Mouse (Mus musculus) limb, embryonic 13.5 days (tissue): ENCODE measurements at regions not wholly inside any gene's neighbourhood (a gene's known extent, or its start where the extent isn't known, plus 50 kb on each side); places are given as distances from the start of the nearest gene placed in this dataset.

Experiments
- ATAC-seq: fragments of 200-750 bp; cut with Nextera tagmentation; 2 replicates; pipeline ENCODE4 v1.8.0; 2017; ENCODE audit warnings: low read depth, moderate number of reproducible peaks, moderate TSS enrichment; ENCODE audit not compliant: low FRiP score
- H3K27ac ChIP-seq: fragments of 300-500 bp; sonication (generic); 2 replicates; pipeline ENCODE4 v1.5.1; 2015; ENCODE audit warnings: inconsistent platforms, mild to moderate bottlenecking, moderate library complexity
- H3K27me3 ChIP-seq: fragments of 300-500 bp; sonication (generic); 2 replicates; pipeline ENCODE4 v1.6.1; 2015; ENCODE audit warnings: mild to moderate bottlenecking, inconsistent platforms
- H3K36me3 ChIP-seq: fragments of 300-500 bp; sonication (generic); 2 replicates; pipeline ENCODE4 v1.6.1; 2015; ENCODE audit warnings: inconsistent platforms, mild to moderate bottlenecking, moderate library complexity
- H3K4me1 ChIP-seq: fragments of 300-500 bp; sonication (generic); 2 replicates; pipeline ENCODE4 v1.6.1; 2015; ENCODE audit warnings: inconsistent platforms
- H3K4me2 ChIP-seq: fragments of 300-500 bp; sonication (generic); replicated peaks from 2 replicates; pipeline ENCODE4 v1.6.1; 2015; ENCODE audit warnings: inconsistent platforms, mild to moderate bottlenecking, moderate library complexity
- H3K4me3 ChIP-seq: fragments of 300-500 bp; sonication (generic); 2 replicates; pipeline ENCODE4 v1.5.1; 2015; ENCODE audit warnings: moderate library complexity, mild to moderate bottlenecking, inconsistent platforms
- H3K9ac ChIP-seq: fragments of 300-500 bp; sonication (generic); 2 replicates; pipeline ENCODE4 v1.6.1; 2015; ENCODE audit warnings: mild to moderate bottlenecking, inconsistent platforms
- H3K9me3 ChIP-seq: fragments of 300-500 bp; sonication (generic); 2 replicates; pipeline ENCODE4 v1.6.1; 2016; ENCODE audit warnings: inconsistent platforms
- WGBS: fragments of 180-500 bp; shearing (Covaris S2); methylation state at CpG from one replicate; pipeline ENCODE4 v1.1.7; 2015; 5-methylcytosine and 5-hydroxymethylcytosine counted together

GRCm38 (mm10) chr7:68829861-68830260 is 80.8 kb upstream of the Arrdc4 start:
- no peak overlapping the region for H3K4me3 ChIP-seq
- peaks cover 7% of the 10 kb centered on the region for H3K27me3 ChIP-seq
- H3K36me3 ChIP-seq, result no peaks in the 10 kb centered on the region
- H3K4me2 ChIP-seq, result no peak overlapping the region
- H3K27ac ChIP-seq, result no peak overlapping the region
- H3K4me1 ChIP-seq, result peaks cover 1% of the 10 kb centered on the region; the same call in 1 of the 2 replicates
- no peaks in the 10 kb centered on the region for H3K9me3 ChIP-seq
- H3K9ac ChIP-seq, result no peak overlapping the region
- WGBS, result 14% methylated on average over 8 of the region's 8 CpGs
- peak; percentile 67; the same call in 1 of the 2 replicates for ATAC-seq

- no peak for ATAC-seq
- Histone ChIP-seq H3K9ac (no peak overlapping the region), H3K4me1 (no peaks in the 10 kb centered on the region), H3K27me3 (no peaks in the 10 kb centered on the region; the same call in 1 of the 2 replicates), H3K4me3 (no peak overlapping the region), H3K9me3 (no peaks in the 10 kb centered on the region), H3K27ac (no peak overlapping the region), H3K36me3 (no peaks in the 10 kb centered on the region), H3K4me2 (no peak overlapping the region)
- 69% methylated on average over 2 of the region's 2 CpGs for WGBS
These were observed 75.4 kb upstream of the Arrdc4 start for GRCm38 (mm10) chr7:68824399-68824798.

GRCm38 (mm10) chr7:68823646-68824045 is 74.6 kb upstream of the Arrdc4 start:
- no peaks in the 10 kb centered on the region for H3K9me3 ChIP-seq
- no peak overlapping the region for H3K4me3 ChIP-seq
- no peak overlapping the region for H3K27ac ChIP-seq
- no peaks in the 10 kb centered on the region for H3K4me1 ChIP-seq
- 88% methylated on average over 2 of the region's 2 CpGs for WGBS
- H3K27me3 ChIP-seq, result no peaks in the 10 kb centered on the region; the same call in 1 of the 2 replicates
- H3K36me3 ChIP-seq, result no peaks in the 10 kb centered on the region
- no peak overlapping the region for H3K9ac ChIP-seq
- no peak for ATAC-seq
- H3K4me2 ChIP-seq, result no peak overlapping the region

GRCm38 (mm10) chr7:68823189-68823588 is 74.1 kb upstream of the Arrdc4 start:
- 3% methylated on average over 7 of the region's 7 CpGs for WGBS
- H3K27me3 ChIP-seq, result no peaks in the 10 kb centered on the region; the same call in 1 of the 2 replicates
- no peaks in the 10 kb centered on the region for H3K36me3 ChIP-seq
- no peak overlapping the region for H3K27ac ChIP-seq
- no peak for ATAC-seq
- no peak overlapping the region for H3K9ac ChIP-seq
- H3K9me3 ChIP-seq, result no peaks in the 10 kb centered on the region
- H3K4me1 ChIP-seq, result no peaks in the 10 kb centered on the region
- H3K4me3 ChIP-seq, result no peak overlapping the region
- no peak overlapping the region for H3K4me2 ChIP-seq

GRCm38 (mm10) chr7:68814823-68815666 is 66.0 kb upstream of the Arrdc4 start:
- H3K36me3 ChIP-seq, result no peaks in the 10 kb centered on the region
- H3K4me3 ChIP-seq, result no peak overlapping the region
- no peaks in the 10 kb centered on the region for H3K27me3 ChIP-seq
- H3K4me2 ChIP-seq, result no peak overlapping the region
- H3K9me3 ChIP-seq, result no peaks in the 10 kb centered on the region
- no peak overlapping the region for H3K9ac ChIP-seq
- WGBS, result 78% methylated on average over 15 of the region's 15 CpGs
- ATAC-seq, result no peak
- H3K4me1 ChIP-seq, result peaks cover 3% of the 10 kb centered on the region
- H3K27ac ChIP-seq, result no peak overlapping the region

- no peak overlapping the region for H3K4me3 ChIP-seq
- H3K9me3 ChIP-seq, result no peaks in the 10 kb centered on the region
- WGBS, result 23% methylated on average over 8 of the region's 8 CpGs
- H3K4me1 ChIP-seq, result peaks cover 9% of the 10 kb centered on the region
- H3K36me3 ChIP-seq, result no peaks in the 10 kb centered on the region
- H3K27me3 ChIP-seq, result no peaks in the 10 kb centered on the region
- 0 out of 2 replicates have a peak overlapping the region, but pooled peaks have one; percentile 12 for H3K4me2 ChIP-seq
- no peak overlapping the region for H3K9ac ChIP-seq
- ATAC-seq, result no peak
- H3K27ac ChIP-seq, result no peak overlapping the region
These were observed 60.7 kb upstream of the Arrdc4 start for GRCm38 (mm10) chr7:68809782-68810181.
